14 mouse cellular contexts compared by ENCODE assay signal in the genomic region with DNA sequence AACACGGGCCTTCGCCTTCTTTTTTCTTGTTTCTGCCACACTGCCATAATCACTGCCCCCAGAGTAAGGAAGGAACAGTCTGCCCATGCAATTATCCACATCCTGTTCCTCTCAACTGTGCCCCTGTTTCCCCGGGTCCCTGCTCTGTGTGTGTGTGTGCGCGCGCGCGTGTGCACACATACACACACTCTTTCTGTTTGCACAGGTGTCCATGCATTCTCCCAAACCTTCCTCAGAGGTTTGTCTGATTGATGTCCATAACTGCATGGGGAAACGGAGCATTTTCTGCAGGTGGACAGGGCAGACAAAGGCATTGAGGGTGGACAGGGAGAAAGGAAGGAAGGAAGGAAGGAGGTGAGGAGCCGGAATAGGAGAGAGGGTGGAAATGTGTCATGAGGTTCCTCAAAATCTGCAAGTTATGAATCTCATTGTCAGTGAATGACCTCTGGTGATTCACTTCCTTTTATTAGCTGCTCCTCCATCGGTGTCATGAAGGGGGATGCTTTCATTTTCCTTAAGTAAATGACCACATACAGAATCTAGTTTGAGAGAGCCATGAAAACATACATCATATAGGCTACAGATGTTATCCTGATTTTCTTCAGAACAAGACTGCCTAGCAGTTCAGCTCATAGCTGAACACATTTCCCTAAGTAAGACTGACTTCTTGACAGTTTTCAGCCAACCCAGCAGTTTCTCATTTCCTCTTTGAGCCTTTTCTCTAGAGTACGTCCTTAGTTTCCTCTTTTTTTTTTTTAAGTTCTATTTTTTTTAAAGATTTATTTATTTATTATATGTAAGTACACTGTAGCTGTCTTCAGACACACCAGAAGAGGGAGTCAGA. TPM values are rescaled to one million over a fixed set of nuclear protein-coding genes. Genes with fewer than 3 reads are reported as not detected.
DNase-seq lines count a peak whose midpoint lies in the region; ATAC-seq and TF ChIP-seq lines count a peak whose summit lies in the region.
"Had no signal": no experiment of that assay in that cellular context is flagged by ENCODE, and none has a peak within 500 bp of the region (broad histone marks: within the 10 kb centered on the region; RNA-seq: fewer than 3 reads in every experiment).

No protein-coding gene starts in this region.

- ATAC-seq in heart, postnatal 0 days (ENCODE audit: insufficient read depth, low read depth) = no peak
- peak; percentile 19; the same call in 1 of the 2 replicates for ATAC-seq in lung, postnatal 0 days
- no peak for ATAC-seq in embryonic facial prominence, embryonic 11.5 days (replicated peaks; ENCODE audit: insufficient number of reproducible peaks, low FRiP score, low TSS enrichment, low read depth)
- ATAC-seq in megakaryocyte progenitor cell, adult 5-6 weeks (replicated peaks; ENCODE audit: poor library complexity) = peak; percentile 79
- no peak for ATAC-seq in forebrain, embryonic 15.5 days (replicated peaks)

- DNase-seq in heart, postnatal 0 days (ENCODE audit: low spot score) = no peak
- no peak for DNase-seq in heart, embryonic 10.5 days (ENCODE audit: low spot score)
- DNase-seq in lung, postnatal 0 days (ENCODE audit: low spot score) = peak; percentile 35
- no peak for DNase-seq in lung, adult 2 months
- peak; percentile 9 for DNase-seq in embryonic facial prominence, embryonic 11.5 days (ENCODE audit: low spot score)
- no peak for DNase-seq in adrenal gland, adult 2 months
- DNase-seq: cerebellum, postnatal 36 days; layer of hippocampus, postnatal 36 days; lung, postnatal 4 days had no signal

- H3K4me3 ChIP-seq in heart, postnatal 0 days (ENCODE audit: low read depth, low read length) = no peak overlapping the region
- no peak overlapping the region for H3K4me3 ChIP-seq in heart, embryonic 10.5 days
- H3K4me3 ChIP-seq in lung, postnatal 0 days (ENCODE audit: low read depth, low read length) = no peak overlapping the region
- no peak overlapping the region for H3K4me3 ChIP-seq in lung, adult 2 months (replicated peaks; ENCODE audit: extremely low read depth, low read depth, low read length)
- no peak overlapping the region for H3K4me3 ChIP-seq in embryonic facial prominence, embryonic 11.5 days (ENCODE audit: low read depth, low read length)
- no peak overlapping the region for H3K4me3 ChIP-seq in forebrain, embryonic 15.5 days
- H3K4me3 ChIP-seq: forebrain, embryonic 10.5 days; myocyte; stomach, embryonic 15.5 days had no signal

- H3K27ac ChIP-seq in heart, postnatal 0 days (ENCODE audit: low read depth) = 0 out of 2 replicates have a peak overlapping the region, but pooled peaks have one; percentile 19
- no peak overlapping the region for H3K27ac ChIP-seq in heart, embryonic 10.5 days
- H3K27ac ChIP-seq in lung, postnatal 0 days (ENCODE audit: low read length) = no peak overlapping the region
- H3K27ac ChIP-seq in embryonic facial prominence, embryonic 11.5 days (replicated peaks; ENCODE audit: low read depth, low read length) = no peak overlapping the region
- H3K27ac ChIP-seq in forebrain, embryonic 15.5 days (replicated peaks) = no peak overlapping the region
- H3K27ac ChIP-seq: forebrain, embryonic 10.5 days; stomach, embryonic 15.5 days had no signal

- H3K9me3 ChIP-seq in heart, postnatal 0 days (replicated peaks; ENCODE audit: control insufficient read depth, low read length) = no peaks in the 10 kb centered on the region
- no peaks in the 10 kb centered on the region for H3K9me3 ChIP-seq in heart, embryonic 10.5 days
- no peaks in the 10 kb centered on the region for H3K9me3 ChIP-seq in lung, postnatal 0 days (ENCODE audit: low read length)
- H3K9me3 ChIP-seq in embryonic facial prominence, embryonic 11.5 days (replicated peaks; ENCODE audit: control insufficient read depth, low read length) = no peaks in the 10 kb centered on the region
- H3K9me3 ChIP-seq in forebrain, embryonic 15.5 days = no peaks in the 10 kb centered on the region
- H3K9me3 ChIP-seq: forebrain, embryonic 10.5 days; stomach, embryonic 15.5 days had no signal

- peak overlapping the region; percentile 9; the same call in 1 of the 2 replicates for H3K4me2 ChIP-seq in heart, postnatal 0 days (ENCODE audit: low read depth, low read length)
- no peak overlapping the region; the same call in 1 of the 2 replicates for H3K4me2 ChIP-seq in lung, postnatal 0 days (replicated peaks; ENCODE audit: low read depth, low read length)
- no peak overlapping the region for H3K4me2 ChIP-seq in embryonic facial prominence, embryonic 11.5 days (ENCODE audit: low read depth, low read length)
- H3K4me2 ChIP-seq in forebrain, embryonic 15.5 days (replicated peaks) = no peak overlapping the region
- H3K4me2 ChIP-seq: stomach, embryonic 15.5 days had no signal

- no peak overlapping the region for H3K9ac ChIP-seq in heart, postnatal 0 days (replicated peaks; ENCODE audit: low read depth, low read length)
- H3K9ac ChIP-seq in lung, postnatal 0 days (replicated peaks; ENCODE audit: low read depth) = no peak overlapping the region
- no peak overlapping the region for H3K9ac ChIP-seq in embryonic facial prominence, embryonic 11.5 days (replicated peaks; ENCODE audit: low read length)
- no peak overlapping the region for H3K9ac ChIP-seq in forebrain, embryonic 15.5 days (replicated peaks)
- H3K9ac ChIP-seq: stomach, embryonic 15.5 days had no signal

- H3K27me3 ChIP-seq in heart, postnatal 0 days (ENCODE audit: control insufficient read depth, insufficient read depth, low read length) = no peaks in the 10 kb centered on the region
- H3K27me3 ChIP-seq in heart, embryonic 10.5 days (ENCODE audit: insufficient read depth, poor library complexity, severe bottlenecking) = peaks cover 7% of the 10 kb centered on the region; the same call in 1 of the 2 replicates
- H3K27me3 ChIP-seq in lung, postnatal 0 days (replicated peaks; ENCODE audit: insufficient read depth, low read length) = no peaks in the 10 kb centered on the region
- H3K27me3 ChIP-seq in embryonic facial prominence, embryonic 11.5 days (ENCODE audit: control insufficient read depth, insufficient read depth, low read length) = no peaks in the 10 kb centered on the region
- H3K27me3 ChIP-seq in forebrain, embryonic 15.5 days = no peaks in the 10 kb centered on the region
- H3K27me3 ChIP-seq: stomach, embryonic 15.5 days had no signal

- 66% methylated on average over 12 of the region's 12 CpGs for WGBS in heart, postnatal 0 days
- 78% methylated on average over 12 of the region's 12 CpGs for WGBS in heart, embryonic 10.5 days
- 44% methylated on average over 12 of the region's 12 CpGs for WGBS in lung, postnatal 0 days
- WGBS in lung, adult 2 months = 26% methylated on average over 12 of the region's 12 CpGs
- 71% methylated on average over 12 of the region's 12 CpGs for WGBS in embryonic facial prominence, embryonic 11.5 days
- 91% methylated on average over 12 of the region's 12 CpGs for WGBS in forebrain, embryonic 15.5 days

- no peak for TF ChIP-seq EP300 in heart, postnatal 0 days (IDR thresholded peaks at IDR 0.05; ENCODE audit: low read depth)
- TF ChIP-seq EP300 in lung, postnatal 0 days (IDR thresholded peaks at IDR 0.05) = peak; percentile 11; the same call in 1 of the 2 replicates

- H3K4me1 ChIP-seq in heart, postnatal 0 days (ENCODE audit: control insufficient read depth, insufficient read depth) = no peaks in the 10 kb centered on the region
- H3K4me1 ChIP-seq in heart, embryonic 10.5 days = peaks cover 7% of the 10 kb centered on the region; the same call in 1 of the 2 replicates
- H3K4me1 ChIP-seq in lung, postnatal 0 days (ENCODE audit: insufficient read depth, low read depth, low read length) = no peaks in the 10 kb centered on the region
- no peaks in the 10 kb centered on the region for H3K4me1 ChIP-seq in lung, adult 2 months (ENCODE audit: control insufficient read depth, insufficient read depth, low read length)
- no peaks in the 10 kb centered on the region for H3K4me1 ChIP-seq in embryonic facial prominence, embryonic 11.5 days (ENCODE audit: control insufficient read depth, insufficient read depth, low read length)
- H3K4me1 ChIP-seq in forebrain, embryonic 15.5 days = no peaks in the 10 kb centered on the region
- H3K4me1 ChIP-seq: forebrain, embryonic 10.5 days; stomach, embryonic 15.5 days had no signal

- TF ChIP-seq POLR2A in lung, adult 2 months (IDR thresholded peaks at IDR 0.05; ENCODE audit: borderline replicate concordance, extremely low read depth, low read depth, low read length) = no peak

- no peak for TF ChIP-seq CTCF in heart, postnatal 0 days (IDR thresholded peaks at IDR 0.05; ENCODE audit: low read depth)
- TF ChIP-seq CTCF in lung, postnatal 0 days (IDR thresholded peaks at IDR 0.05) = no peak
- TF ChIP-seq CTCF in lung, adult 2 months (IDR thresholded peaks at IDR 0.05; ENCODE audit: insufficient read depth, low read length) = no peak

- no peaks in the 10 kb centered on the region for H3K36me3 ChIP-seq in heart, postnatal 0 days (replicated peaks; ENCODE audit: control insufficient read depth, insufficient read depth, low read length)
- H3K36me3 ChIP-seq in heart, embryonic 10.5 days = no peaks in the 10 kb centered on the region
- no peaks in the 10 kb centered on the region for H3K36me3 ChIP-seq in lung, postnatal 0 days (ENCODE audit: insufficient read depth, low read length)
- H3K36me3 ChIP-seq in embryonic facial prominence, embryonic 11.5 days (replicated peaks; ENCODE audit: control insufficient read depth, insufficient read depth, low read depth, low read length) = no peaks in the 10 kb centered on the region
- no peaks in the 10 kb centered on the region for H3K36me3 ChIP-seq in forebrain, embryonic 15.5 days
- H3K36me3 ChIP-seq: forebrain, embryonic 10.5 days; stomach, embryonic 15.5 days had no signal

RNA-seq across cellular contexts. Expression of a gene that starts 6.7 kb away (rescaled TPM):
- 3.3 and 4.2 TPM in 2 replicates for total RNA-seq in heart, postnatal 0 days (2014; rRNA removed; ENCODE audit: low replicate concordance)
- 0.84 and 0.89 TPM in 2 replicates for polyA plus RNA-seq in heart, postnatal 0 days (2015; fragmentation: Nextera tagmentation; extraction: Ambion mirVana)
- 0.23 and 0.30 TPM in 2 replicates for polyA plus RNA-seq in heart, embryonic 10.5 days (2016; fragmentation: Nextera tagmentation; extraction: Ambion mirVana)
- polyA plus RNA-seq in lung, postnatal 0 days (2015; fragmentation: Nextera tagmentation; extraction: Ambion mirVana) = 1.0 and 1.7 TPM in 2 replicates
- polyA plus RNA-seq in lung, adult 2 months (2012; rRNA removed) = 2.2 and 6.1 TPM in 2 replicates
- polyA plus RNA-seq in embryonic facial prominence, embryonic 11.5 days (2014; fragmentation: Nextera tagmentation; extraction: Ambion mirVana) = 0.83 and 1.0 TPM in 2 replicates
- 3.4 TPM in 2 replicates for total RNA-seq in megakaryocyte progenitor cell, adult 5-6 weeks (2015)
- 6.9 and 7.6 TPM in 2 replicates for total RNA-seq in megakaryocyte progenitor cell, adult 5-6 weeks (2017)
- 10 to 100 TPM; 31.2 to 64.4 TPM for total RNA-seq in adrenal gland, adult 2 months (2021)
- polyA plus RNA-seq in adrenal gland, adult 2 months (2012; rRNA removed) = 1.8 and 1.9 TPM in 2 replicates
- polyA plus RNA-seq in forebrain, embryonic 15.5 days (2015; fragmentation: Nextera tagmentation; extraction: Ambion mirVana) = 0.27 and 0.28 TPM in 2 replicates

RNA-seq across cellular contexts. Expression of a gene that starts 35.9 kb away (rescaled TPM):
- total RNA-seq in heart, postnatal 0 days (2014; rRNA removed; ENCODE audit: low replicate concordance) = 74.5 and 107 TPM in 2 replicates
- 60.8 and 72.5 TPM in 2 replicates for polyA plus RNA-seq in heart, postnatal 0 days (2015; fragmentation: Nextera tagmentation; extraction: Ambion mirVana)
- polyA plus RNA-seq in heart, embryonic 10.5 days (2016; fragmentation: Nextera tagmentation; extraction: Ambion mirVana) = 60.6 and 65.3 TPM in 2 replicates
- polyA plus RNA-seq in lung, postnatal 0 days (2015; fragmentation: Nextera tagmentation; extraction: Ambion mirVana) = 36.6 and 40.2 TPM in 2 replicates
- polyA plus RNA-seq in lung, adult 2 months (2012; rRNA removed) = 30.1 and 30.9 TPM in 2 replicates
- 47.1 and 58.4 TPM in 2 replicates for polyA plus RNA-seq in embryonic facial prominence, embryonic 11.5 days (2014; fragmentation: Nextera tagmentation; extraction: Ambion mirVana)
- 22.9 and 29.1 TPM in 2 replicates for total RNA-seq in megakaryocyte progenitor cell, adult 5-6 weeks (2015)
- total RNA-seq in megakaryocyte progenitor cell, adult 5-6 weeks (2017) = 47.5 and 52.5 TPM in 2 replicates
- total RNA-seq in adrenal gland, adult 2 months (2021) = 10 to 100 TPM; 51.4 to 67.7 TPM
- polyA plus RNA-seq in adrenal gland, adult 2 months (2012; rRNA removed) = 41.7 and 42.8 TPM in 2 replicates
- 86.8 and 95.6 TPM in 2 replicates for polyA plus RNA-seq in forebrain, embryonic 15.5 days (2015; fragmentation: Nextera tagmentation; extraction: Ambion mirVana)

Comparison
In these comparisons a context has a peak if more than half of its experiments do, and no peak if none do; other contexts are left out.
1. DNase-seq: peak in lung, postnatal 0 days (single experiment) and embryonic facial prominence, embryonic 11.5 days (single experiment); none in heart, postnatal 0 days (single experiment), heart, embryonic 10.5 days (single experiment), lung, adult 2 months (single experiment) and adrenal gland, adult 2 months (single experiment).
2. ATAC-seq: peak in lung, postnatal 0 days (single experiment) and megakaryocyte progenitor cell, adult 5-6 weeks (single experiment); none in heart, postnatal 0 days (single experiment), embryonic facial prominence, embryonic 11.5 days (single experiment) and forebrain, embryonic 15.5 days (single experiment).